Mouse (Mus musculus): ENCODE data around the gene Polr2a.
"Not testable (repeated sequence)": the region's sequence is repeated elsewhere in the genome, so short reads cannot be mapped to it uniquely, and the experiment has no call there.

Polr2a gene

GRCm38 (mm10) chr11:69707480-69707847 is 51.0 kb downstream of the Polr2a start:
- DNase-seq (ENCODE audit: low spot score in 2 of 2), result no peak

GRCm38 (mm10) chr11:69706775-69707479 is 51.5 kb downstream of the Polr2a start:
- DNase-seq (ENCODE audit: low spot score in 2 of 2), result peak in 1 of 2 experiments; percentile 81

- DNase-seq (ENCODE audit: low spot score in 2 of 2), result no peak
These were observed 53.8 kb downstream of the Polr2a start for GRCm38 (mm10) chr11:69704613-69705010.

GRCm38 (mm10) chr11:69703814-69704612 is 54.4 kb downstream of the Polr2a start:
- no peak for DNase-seq (ENCODE audit: low spot score in 2 of 2)

GRCm38 (mm10) chr11:69703381-69703780 is 55.1 kb downstream of the Polr2a start:
- not testable (repeated sequence) for DNase-seq (ENCODE audit: low spot score in 2 of 2)

- DNase-seq (ENCODE audit: low spot score in 2 of 2), result not testable (repeated sequence)
These were observed 55.6 kb downstream of the Polr2a start for GRCm38 (mm10) chr11:69702886-69703285.

GRCm38 (mm10) chr11:69699595-69699994 is 58.8 kb downstream of the Polr2a start:
- no peak for DNase-seq (ENCODE audit: low spot score in 2 of 2)

- no peak for DNase-seq (ENCODE audit: low spot score in 2 of 2)
These were observed 59.9 kb downstream of the Polr2a start for GRCm38 (mm10) chr11:69698574-69698973.

GRCm38 (mm10) chr11:69697396-69697795 is 61.0 kb downstream of the Polr2a start:
- DNase-seq (ENCODE audit: low spot score in 2 of 2), result no peak

GRCm38 (mm10) chr11:69695361-69696181 is 62.9 kb downstream of the Polr2a start, which contains the start of the genes Tnfsf12 and Tnfsfm13:
Tnfsf12 (minus strand) TSS chr11:69695849.
Tnfsfm13 (minus strand) TSS chr11:69696098.
- no peak for DNase-seq (ENCODE audit: low spot score in 2 of 2)

GRCm38 (mm10) chr11:69695046-69695360 is 63.4 kb downstream of the Polr2a start:
- no peak for DNase-seq (ENCODE audit: low spot score in 2 of 2)

- DNase-seq (ENCODE audit: low spot score in 2 of 2), result no peak
These were observed 64.9 kb downstream of the Polr2a start for GRCm38 (mm10) chr11:69693421-69693965.

GRCm38 (mm10) chr11:69692863-69693262 is 65.6 kb downstream of the Polr2a start:
- no peak for DNase-seq (ENCODE audit: low spot score in 2 of 2)

- DNase-seq (ENCODE audit: low spot score in 2 of 2), result no peak
These were observed 66.1 kb downstream of the Polr2a start for GRCm38 (mm10) chr11:69692196-69692811.

GRCm38 (mm10) chr11:69689891-69690290 is 68.5 kb downstream of the Polr2a start:
- DNase-seq (ENCODE audit: low spot score in 2 of 2), result no peak

- no peak for DNase-seq (ENCODE audit: low spot score in 2 of 2)
These were observed 71.4 kb downstream of the Polr2a start for GRCm38 (mm10) chr11:69687061-69687460.

- peak in 1 of 2 experiments; percentile 78 for DNase-seq (ENCODE audit: low spot score in 2 of 2)
These were observed 72.1 kb downstream of the Polr2a start for GRCm38 (mm10) chr11:69686377-69686776.

- no peak for DNase-seq (ENCODE audit: low spot score in 2 of 2)
These were observed 72.8 kb downstream of the Polr2a start, which contains the start of gene Tnfsf13 for GRCm38 (mm10) chr11:69685526-69686148. Tnfsf13 (minus strand) TSS chr11:69685784.

GRCm38 (mm10) chr11:69684936-69685335 is 73.5 kb downstream of the Polr2a start:
- no peak for DNase-seq (ENCODE audit: low spot score in 2 of 2)

- DNase-seq (ENCODE audit: low spot score in 2 of 2), result no peak
These were observed 74.2 kb downstream of the Polr2a start for GRCm38 (mm10) chr11:69684128-69684745.
